Mouse (Mus musculus): ENCODE data around the gene Atp5e.

DNA sequence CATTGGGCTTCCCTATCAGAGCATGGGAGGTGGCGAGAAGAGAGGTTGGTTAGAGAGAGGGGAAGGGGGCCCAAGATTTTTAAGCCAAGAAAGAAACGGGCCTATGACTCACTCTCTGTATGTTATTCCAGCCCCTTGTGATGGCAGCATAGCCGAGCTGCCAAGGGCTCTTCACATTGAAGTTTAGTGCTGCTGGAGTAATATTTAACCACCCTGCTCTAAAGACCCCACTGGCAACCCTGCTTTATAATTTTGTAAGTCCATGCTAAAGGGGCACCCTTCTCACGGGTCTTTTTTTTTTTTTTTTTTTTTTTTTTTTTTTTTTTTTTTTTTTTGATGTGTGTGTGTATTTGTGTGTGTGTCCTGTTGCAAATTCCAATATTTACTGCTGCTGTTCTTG is 22.0 kb downstream of the Atp5e start:
- TF ChIP-seq CTCF (IDR thresholded peaks at IDR 0.05; ENCODE audit: extremely low read depth, insufficient read length, insufficient replicate concordance, low read depth, low read length) (no peak), POLR2A (IDR thresholded peaks at IDR 0.05; ENCODE audit: low read depth, low read length) (no peak)
